Mouse (Mus musculus): Measurements from ENCODE around the gene Lhcgr.
"Not testable (repeated sequence)": the region's sequence is repeated elsewhere in the genome, so short reads cannot be mapped to it uniquely, and the experiment has no call there.

Gene Lhcgr

GRCm38 (mm10) chr17:88791440-88792152, at the start of gene Lhcgr:
TSS of gene Lhcgr (minus strand) at chr17:88791990.
- DNase-seq (ENCODE audit: low spot score) = peak; percentile 32

DNA sequence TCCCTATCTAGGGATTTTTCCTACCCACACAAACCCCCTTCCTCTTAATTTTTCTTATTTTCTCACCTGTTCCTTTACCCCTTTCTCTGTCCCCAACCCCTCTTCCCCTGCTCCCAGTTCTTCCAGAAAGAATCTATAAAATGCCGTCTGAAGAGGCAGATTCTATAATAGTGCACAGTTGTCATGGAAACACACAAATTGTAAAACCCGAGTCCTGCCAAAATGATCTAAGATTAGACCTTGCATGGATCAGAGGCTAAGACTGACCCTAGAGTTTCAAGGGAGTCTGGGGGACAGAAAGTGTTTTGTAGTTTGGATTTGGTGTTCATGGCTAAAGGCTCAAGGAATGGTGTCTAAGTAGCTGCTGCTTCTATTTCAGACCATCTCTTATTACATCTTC, 25.8 kb upstream of the Lhcgr start:
- no peak for DNase-seq (ENCODE audit: low spot score)

- not testable (repeated sequence) for DNase-seq (ENCODE audit: low spot score)
These were observed 21.2 kb upstream of the Lhcgr start for GRCm38 (mm10) chr17:88812943-88813342.

DNA sequence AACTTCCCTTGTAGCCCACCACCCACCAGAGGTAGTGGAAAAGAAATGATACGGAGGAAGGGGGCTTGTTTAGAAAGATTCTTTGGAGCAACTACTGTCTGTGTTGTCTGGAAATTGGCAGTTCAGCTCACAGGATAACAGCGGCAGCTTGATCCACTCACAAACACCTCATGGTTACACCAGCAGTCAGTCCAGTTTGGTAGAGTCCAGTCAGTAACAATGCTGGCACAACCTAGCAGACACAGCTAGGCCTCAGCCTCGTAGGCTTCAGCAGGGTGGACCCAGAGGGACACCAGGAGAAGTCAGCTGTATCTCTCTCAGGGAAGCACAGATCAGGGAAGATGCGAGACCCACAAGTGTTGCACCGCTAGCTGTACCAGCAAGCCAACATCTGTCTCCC, 19.0 kb upstream of the Lhcgr start:
- DNase-seq (ENCODE audit: low spot score) = no peak

DNA sequence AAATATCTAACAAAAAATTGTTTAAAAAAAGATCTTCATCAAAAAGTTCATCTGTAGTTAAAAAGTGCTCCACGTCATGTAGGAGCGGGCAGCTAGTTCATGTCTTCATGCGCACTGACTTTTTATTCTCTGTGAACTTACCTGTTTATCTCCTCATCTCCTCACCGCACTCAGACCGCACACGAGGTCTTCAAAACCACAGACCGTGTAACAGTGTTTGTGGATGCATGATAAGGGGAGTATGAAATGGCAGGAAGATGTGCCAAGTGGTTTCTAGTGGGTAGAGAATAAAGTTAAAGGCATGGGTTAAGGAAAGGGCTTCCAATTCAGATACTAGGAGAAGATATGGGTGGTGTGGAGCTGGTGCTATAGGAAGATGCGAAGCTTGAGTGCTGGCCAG, 14.6 kb upstream of the Lhcgr start:
- no peak for DNase-seq (ENCODE audit: low spot score)

GRCm38 (mm10) chr17:88803441-88803840, 11.7 kb upstream of the Lhcgr start:
- DNase-seq (ENCODE audit: low spot score) = no peak

- DNase-seq (ENCODE audit: low spot score) = no peak
These were observed 1.1 kb downstream of the Lhcgr start for GRCm38 (mm10) chr17:88790680-88791079.

DNA sequence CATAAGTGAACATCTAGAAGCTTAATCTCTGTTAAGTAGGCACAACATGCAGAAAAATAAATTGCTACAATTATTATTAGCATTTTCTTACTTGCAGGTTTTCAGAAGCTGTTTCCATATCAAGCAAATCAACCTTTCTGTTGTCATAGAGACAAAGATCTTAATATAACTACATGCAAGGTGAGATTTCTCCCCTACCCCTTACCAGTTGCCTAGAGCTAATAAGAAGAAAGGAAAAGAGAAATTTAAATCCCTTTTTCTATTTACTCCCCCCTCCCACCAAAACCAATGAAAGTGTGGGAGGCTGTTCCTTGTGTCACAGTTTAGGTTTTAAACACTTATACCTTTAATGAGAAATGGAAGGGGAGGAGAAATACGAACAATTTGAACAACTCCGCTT, 3.4 kb downstream of the Lhcgr start:
- no peak for DNase-seq (ENCODE audit: low spot score)

DNA sequence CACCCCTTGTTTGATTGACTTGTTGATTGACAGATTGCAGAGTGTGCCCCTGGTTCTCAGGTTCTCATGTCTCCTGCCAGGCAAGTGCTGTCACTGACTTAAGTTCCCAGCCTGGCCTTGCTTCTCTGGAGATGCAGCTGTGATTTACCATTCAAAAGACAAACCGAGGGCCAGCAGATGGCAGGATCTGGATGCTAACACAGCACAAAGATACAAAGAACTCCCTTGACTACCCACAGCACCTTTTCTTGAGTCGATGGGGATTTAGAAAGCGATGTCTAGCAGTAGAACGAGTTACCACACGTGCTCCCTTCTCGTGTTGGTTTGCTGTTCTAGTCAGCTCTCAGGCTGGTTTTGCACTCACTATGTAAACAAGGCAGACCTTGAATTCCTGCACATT, 4.9 kb downstream of the Lhcgr start:
- DNase-seq (ENCODE audit: low spot score) = no peak

- DNase-seq (ENCODE audit: low spot score) = no peak
These were observed 5.4 kb downstream of the Lhcgr start for GRCm38 (mm10) chr17:88786385-88786784.

DNA sequence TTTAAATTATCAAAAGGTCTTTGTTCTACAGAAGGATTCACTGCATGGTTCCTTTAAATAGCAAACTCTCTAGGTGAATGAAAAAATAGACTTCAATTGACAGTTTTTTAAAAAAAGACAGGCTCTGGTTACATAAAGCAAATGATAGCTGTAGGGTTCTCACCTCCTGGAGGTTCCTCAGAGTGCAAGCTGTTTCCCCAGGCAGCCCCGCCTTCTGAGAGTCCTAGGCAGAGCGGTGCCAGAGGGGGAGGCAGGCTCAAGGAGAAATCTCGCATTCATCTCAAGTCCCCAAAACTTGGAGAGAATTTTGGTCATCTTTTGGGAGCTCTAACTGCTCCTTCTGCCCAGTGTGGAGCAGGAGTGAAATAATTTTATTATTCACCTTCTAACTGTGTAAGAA, 12.6 kb downstream of the Lhcgr start:
- no peak for DNase-seq (ENCODE audit: low spot score)

GRCm38 (mm10) chr17:88774103-88774526, 17.7 kb downstream of the Lhcgr start:
- no peak for DNase-seq (ENCODE audit: low spot score)

DNA sequence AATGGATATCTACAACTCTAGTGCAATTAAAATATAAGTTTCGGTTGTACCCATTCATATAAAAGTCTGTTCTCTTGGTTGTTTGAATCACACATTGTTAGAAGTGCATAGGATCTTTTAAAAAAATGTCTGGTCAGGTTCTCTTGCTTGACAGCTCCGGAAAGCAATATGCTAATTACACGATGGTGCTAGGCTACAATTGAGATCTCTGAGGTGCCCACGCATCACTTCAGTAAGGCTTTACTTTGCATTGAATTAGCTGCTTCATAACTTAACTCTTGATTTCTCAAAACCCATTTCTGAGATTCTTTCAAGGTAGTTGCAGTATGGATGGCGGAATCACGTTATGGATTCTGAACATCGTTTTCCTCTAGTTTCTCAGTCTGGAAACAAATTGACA, 21.7 kb downstream of the Lhcgr start:
- DNase-seq (ENCODE audit: low spot score) = no peak

DNA sequence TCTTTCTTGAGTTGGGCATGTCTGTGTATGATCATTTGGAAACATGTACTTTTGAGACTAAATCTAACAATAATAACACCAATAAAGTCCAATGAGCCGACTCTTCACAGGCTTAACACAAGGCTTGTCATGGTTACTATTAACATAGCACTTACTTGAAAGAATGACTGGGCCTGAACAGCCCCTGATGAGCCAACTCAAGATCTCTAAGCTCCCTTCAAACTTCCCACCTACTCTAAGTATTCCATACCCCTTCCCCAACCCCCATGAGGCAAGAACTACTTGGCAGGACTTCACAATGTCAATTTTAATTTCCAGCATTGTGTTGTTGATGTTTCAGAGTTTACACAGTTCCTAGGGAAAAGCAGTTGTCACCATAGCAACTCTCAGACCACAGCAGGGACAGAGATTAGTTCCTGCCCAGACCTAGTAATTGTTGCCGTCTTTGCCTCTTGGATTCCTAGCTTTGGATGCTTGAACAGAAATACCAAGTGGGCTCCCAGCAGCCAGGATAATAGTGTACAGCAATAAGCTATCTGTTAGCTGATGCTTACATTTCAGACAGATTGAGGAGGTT, 22.4 kb downstream of the Lhcgr start:
- no peak for DNase-seq (ENCODE audit: low spot score)

GRCm38 (mm10) chr17:88766857-88767256, 24.9 kb downstream of the Lhcgr start:
- no peak for DNase-seq (ENCODE audit: low spot score)

GRCm38 (mm10) chr17:88764136-88764485, 27.7 kb downstream of the Lhcgr start:
- DNase-seq (ENCODE audit: low spot score) = peak; percentile 73

DNA sequence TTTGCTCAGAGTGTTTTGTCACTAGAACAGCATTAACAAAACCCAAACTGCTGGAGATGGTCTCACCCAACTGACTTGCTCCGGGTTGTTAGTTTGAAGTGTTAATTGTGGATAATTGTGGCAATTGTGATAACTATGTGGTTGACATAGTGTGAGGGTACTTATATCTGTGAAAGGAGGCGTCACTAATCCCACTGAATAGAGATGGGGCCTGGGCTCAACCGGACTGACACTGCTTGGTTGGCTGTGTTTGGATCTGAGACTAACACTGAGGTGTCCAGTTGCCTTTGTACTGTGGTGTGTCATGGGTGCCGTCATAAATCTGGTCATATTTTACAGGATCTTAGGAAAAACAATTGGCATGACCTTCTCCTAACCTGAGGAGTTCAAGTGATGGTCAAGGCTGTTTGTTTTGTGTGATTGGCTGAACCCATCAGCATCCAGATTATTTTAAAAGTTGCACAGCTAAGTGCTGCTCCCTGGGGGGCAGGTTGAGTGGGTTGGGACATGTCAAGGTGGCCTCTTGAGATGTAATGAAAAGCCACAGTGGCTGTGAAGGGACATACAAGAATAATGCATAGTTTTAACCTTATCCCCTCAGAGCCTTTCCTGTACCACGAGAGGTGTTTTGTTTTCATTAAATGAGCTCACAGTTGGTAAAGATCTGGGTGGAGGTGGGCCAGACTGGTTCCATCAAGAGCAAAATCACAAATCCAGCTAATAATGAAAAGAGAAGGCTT, 28.2 kb downstream of the Lhcgr start:
- peak; percentile 44 for DNase-seq (ENCODE audit: low spot score)

DNA sequence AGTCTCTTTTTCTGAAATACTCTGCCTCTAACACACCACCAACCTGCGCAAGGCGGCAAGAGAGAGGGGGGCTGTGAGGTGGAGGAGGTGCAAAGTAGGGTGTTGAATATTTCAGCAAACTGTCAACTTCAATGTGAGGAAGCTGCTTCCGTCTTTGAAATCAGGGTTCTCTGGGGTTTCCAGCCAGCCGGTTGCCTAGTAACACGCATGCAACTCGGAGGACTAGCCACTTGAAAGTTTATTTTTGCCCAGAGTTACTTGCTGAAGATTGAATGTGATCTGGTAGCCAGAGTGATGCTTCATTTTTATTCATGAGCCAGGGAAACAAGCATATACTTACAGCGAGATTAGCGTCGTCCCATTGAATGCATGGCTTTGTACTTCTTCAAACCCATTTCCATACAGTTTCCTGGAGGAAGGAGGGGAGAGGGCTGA, 33.8 kb downstream of the Lhcgr start:
- DNase-seq (ENCODE audit: low spot score) = no peak

DNA sequence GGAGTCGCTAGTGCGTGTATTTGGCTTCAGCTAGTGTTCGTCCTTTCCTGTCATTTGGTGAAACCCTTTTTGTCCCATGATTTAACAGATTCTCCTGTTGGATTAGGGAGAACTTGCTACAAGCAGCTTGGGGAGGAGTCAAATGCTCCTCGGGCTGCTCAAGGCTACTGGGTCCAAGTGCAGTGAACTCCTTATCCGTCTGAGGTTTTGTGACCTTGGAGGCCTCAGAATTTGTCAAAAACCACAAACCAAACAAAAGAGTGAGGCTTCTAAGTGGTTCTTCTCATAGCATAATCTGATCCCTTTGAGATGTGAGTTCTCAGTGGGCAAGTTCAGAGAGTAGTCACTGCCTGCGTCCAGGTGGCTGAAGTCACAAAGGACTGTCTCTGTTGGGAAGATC, 36.0 kb downstream of the Lhcgr start:
- no peak for DNase-seq (ENCODE audit: low spot score)

DNA sequence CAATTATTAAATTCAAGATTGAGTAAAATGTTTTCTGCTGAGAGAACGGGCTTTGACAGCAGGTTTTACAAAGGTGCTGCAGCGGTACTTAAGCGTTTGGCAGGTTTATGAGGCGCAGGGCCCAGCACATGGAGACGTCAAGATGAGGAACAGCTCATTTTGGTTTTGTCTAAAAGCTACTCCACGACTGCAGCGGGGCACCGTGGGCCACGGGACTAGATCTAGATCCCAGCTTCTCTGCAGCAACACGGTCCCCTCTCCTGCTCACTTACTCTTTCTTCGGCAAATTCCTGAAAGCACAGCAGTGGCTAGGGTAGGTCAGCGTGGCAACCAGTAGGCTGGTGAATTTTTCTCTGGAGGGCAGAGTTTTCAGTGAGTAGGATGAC, 38.3 kb downstream of the Lhcgr start:
- DNase-seq (ENCODE audit: low spot score) = no peak

DNA sequence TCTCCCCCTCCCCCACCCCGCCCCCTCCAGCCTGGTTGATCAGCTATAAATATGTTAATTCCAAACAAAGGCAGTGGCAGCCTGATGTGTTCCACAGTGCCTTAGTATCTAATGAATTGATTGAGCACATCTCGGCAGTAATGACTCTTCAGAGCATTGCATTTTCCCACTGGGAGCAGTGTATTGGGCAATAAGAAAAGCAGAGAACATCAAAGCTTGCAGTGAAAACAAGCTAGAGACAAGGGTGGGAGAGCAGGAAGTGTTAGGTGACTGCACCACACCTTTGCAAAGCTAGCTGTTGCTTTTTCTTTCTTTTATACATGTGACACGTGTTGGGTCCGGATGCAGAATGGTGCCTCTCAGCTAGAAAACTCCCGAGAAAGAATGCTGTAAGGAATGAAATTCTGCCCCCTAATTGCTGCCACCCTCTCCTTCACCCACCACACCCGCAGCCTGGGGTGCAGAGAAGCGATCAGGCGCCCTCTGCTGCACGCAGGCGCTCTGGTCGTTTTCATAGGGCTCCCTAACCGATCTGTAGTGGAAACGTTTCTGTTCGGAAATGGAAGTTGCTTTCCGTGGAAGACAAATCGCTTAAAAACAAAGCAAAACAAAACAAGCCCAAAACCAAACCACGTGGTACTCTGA, 38.8 kb downstream of the Lhcgr start:
- DNase-seq (ENCODE audit: low spot score) = peak; percentile 70

- DNase-seq (ENCODE audit: low spot score) = no peak
These were observed 42.1 kb downstream of the Lhcgr start for GRCm38 (mm10) chr17:88749646-88750045.

GRCm38 (mm10) chr17:88706231-88706649, 85.5 kb downstream of the Lhcgr start:
- DNase-seq (ENCODE audit: low spot score) = no peak
